8 mouse cellular contexts compared by ENCODE assay signal in genomic region chr15:96491861-96492641, GRCm38 (mm10). TPM values are rescaled to one million over a fixed set of nuclear protein-coding genes. Genes with fewer than 3 reads are reported as not detected.
DNase-seq lines count a peak whose midpoint lies in the region; ATAC-seq and TF ChIP-seq lines count a peak whose summit lies in the region.

No protein-coding gene starts in this region.

- TF ChIP-seq CTCF in liver, postnatal 0 days (IDR thresholded peaks at IDR 0.05; ENCODE audit: low read depth), result no peak

- no peak for ATAC-seq in heart, embryonic 11.5 days (replicated peaks; ENCODE audit: insufficient number of reproducible peaks, low FRiP score, low TSS enrichment)
- ATAC-seq in hindbrain, embryonic 15.5 days (ENCODE audit: low FRiP score, low read depth), result no peak
- peak; percentile 59; the same call in 1 of the 2 replicates for ATAC-seq in liver, postnatal 0 days
- ATAC-seq in megakaryocyte-erythroid progenitor cell, adult 5-6 weeks (replicated peaks; ENCODE audit: low FRiP score, low TSS enrichment, poor library complexity, severe bottlenecking), result no peak
- ATAC-seq in activated CD4-positive, CD25-positive, alpha-beta regulatory T cell, adult 4 months, result no peak

- WGBS in heart, embryonic 11.5 days (ENCODE audit: insufficient replicate concordance), result 44% methylated on average over 13 of the region's 13 CpGs
- WGBS in hindbrain, embryonic 15.5 days, result 36% methylated on average over 13 of the region's 13 CpGs
- 58% methylated on average over 13 of the region's 13 CpGs for WGBS in liver, postnatal 0 days (ENCODE audit: insufficient replicate concordance)

- no peak for TF ChIP-seq EP300 in liver, postnatal 0 days (IDR thresholded peaks at IDR 0.05; ENCODE audit: low read depth)

- H3K9me3 ChIP-seq in heart, embryonic 11.5 days (replicated peaks; ENCODE audit: control insufficient read depth, low read length), result no peaks in the 10 kb centered on the region
- H3K9me3 ChIP-seq in hindbrain, embryonic 15.5 days, result no peaks in the 10 kb centered on the region
- peaks cover 6% of the 10 kb centered on the region; the same call in 1 of the 2 replicates for H3K9me3 ChIP-seq in liver, postnatal 0 days (ENCODE audit: low read length)

- no peak overlapping the region for H3K9ac ChIP-seq in heart, embryonic 11.5 days (ENCODE audit: low read depth, low read length)
- H3K9ac ChIP-seq in hindbrain, embryonic 15.5 days, result no peak overlapping the region
- H3K9ac ChIP-seq in liver, postnatal 0 days (replicated peaks), result no peak overlapping the region

- H3K4me1 ChIP-seq in heart, embryonic 11.5 days (ENCODE audit: control insufficient read depth, insufficient read depth, low read length), result peaks cover 5% of the 10 kb centered on the region; the same call in 1 of the 2 replicates
- H3K4me1 ChIP-seq in hindbrain, embryonic 15.5 days (replicated peaks), result peaks cover 33% of the 10 kb centered on the region
- H3K4me1 ChIP-seq in liver, postnatal 0 days (ENCODE audit: insufficient read depth), result peaks cover 8% of the 10 kb centered on the region; the same call in 1 of the 2 replicates

- peak overlapping the region; percentile 29; the same call in 1 of the 2 replicates for H3K27ac ChIP-seq in heart, embryonic 11.5 days (ENCODE audit: low read depth, low read length)
- H3K27ac ChIP-seq in hindbrain, embryonic 15.5 days (replicated peaks), result 0 out of 2 replicates have a peak overlapping the region, but pooled peaks have one; percentile 55
- H3K27ac ChIP-seq in liver, postnatal 0 days (ENCODE audit: low read depth), result no peak overlapping the region

- H3K4me2 ChIP-seq in heart, embryonic 11.5 days, result no peak overlapping the region
- H3K4me2 ChIP-seq in hindbrain, embryonic 15.5 days, result no peak overlapping the region
- H3K4me2 ChIP-seq in liver, postnatal 0 days (ENCODE audit: low read depth, low read length), result no peak overlapping the region

- no peaks in the 10 kb centered on the region for H3K27me3 ChIP-seq in heart, embryonic 11.5 days (ENCODE audit: control insufficient read depth, insufficient read depth, low read length)
- no peaks in the 10 kb centered on the region for H3K27me3 ChIP-seq in hindbrain, embryonic 15.5 days
- no peaks in the 10 kb centered on the region for H3K27me3 ChIP-seq in liver, postnatal 0 days (ENCODE audit: insufficient read depth, low read length)

- no peak for DNase-seq in heart, adult 18-20 months
- DNase-seq in ZHBTc4 (ENCODE audit: low read depth, low spot score), result peak; percentile 57
- no peak for DNase-seq in liver, postnatal 0 days
- DNase-seq in adrenal gland, adult 2 months, result no peak

- no peaks in the 10 kb centered on the region for H3K36me3 ChIP-seq in heart, embryonic 11.5 days (ENCODE audit: control insufficient read depth, insufficient read depth, low read length)
- no peaks in the 10 kb centered on the region for H3K36me3 ChIP-seq in hindbrain, embryonic 15.5 days
- H3K36me3 ChIP-seq in liver, postnatal 0 days (replicated peaks; ENCODE audit: insufficient read depth, low read length), result no peaks in the 10 kb centered on the region

- no peak overlapping the region for H3K4me3 ChIP-seq in heart, embryonic 11.5 days (ENCODE audit: low read depth, low read length)
- no peak overlapping the region for H3K4me3 ChIP-seq in hindbrain, embryonic 15.5 days
- no peak overlapping the region for H3K4me3 ChIP-seq in liver, postnatal 0 days (ENCODE audit: low read depth, low read length)

RNA-seq across cellular contexts. Expression of gene Scaf11, which starts 31.4 kb away (rescaled TPM):
- 77.3 and 79.4 TPM in 2 replicates for polyA plus RNA-seq in heart, embryonic 11.5 days (2014; fragmentation: Nextera tagmentation; extraction: Ambion mirVana)
- 10 to 100 TPM; 43.9 to 49.4 TPM for total RNA-seq in heart, adult 18-20 months (2021)
- 42.3 and 45.3 TPM in 2 replicates for polyA plus RNA-seq in hindbrain, embryonic 15.5 days (2015; fragmentation: Nextera tagmentation; extraction: Ambion mirVana)
- 32.5 and 35.6 TPM in 2 replicates for polyA plus RNA-seq in liver, postnatal 0 days (2015; fragmentation: Nextera tagmentation; extraction: Ambion mirVana)
- 10 to 100 TPM; 66.0 to 73.7 TPM for total RNA-seq in adrenal gland, adult 2 months (2021)
- polyA plus RNA-seq in adrenal gland, adult 2 months (2012; rRNA removed), result 19.9 and 23.0 TPM in 2 replicates
- total RNA-seq in megakaryocyte-erythroid progenitor cell, adult 5-6 weeks (2014; fragmentation: Nextera tagmentation), result 96.8 and 113 TPM in 2 replicates
- 138 and 165 TPM in 2 replicates for total RNA-seq in megakaryocyte-erythroid progenitor cell, adult 5-6 weeks (2017)
- polyA plus RNA-seq in activated CD4-positive, CD25-positive, alpha-beta regulatory T cell, adult 4 months (2017; shearing (Covaris generic)), result 10 to 100 TPM; 39.8 to 46.8 TPM
